Mouse (Mus musculus): Measurements from ENCODE around the gene Tle2. TPM values are rescaled to one million over a fixed set of nuclear protein-coding genes. Genes with fewer than 3 reads are reported as not detected.

Gene Tle2
- 5.9 and 6.8 TPM in 2 replicates for polyA plus RNA-seq (2012; rRNA removed)

GRCm38 (mm10) chr10:81574081-81575056, at the start of gene Tle2:
Tle2 (plus strand) TSS chr10:81574561.

GRCm38 (mm10) chr10:81545161-81545747, 29.1 kb upstream of the Tle2 start, which contains the start of gene Gna11:
Gna11 (minus strand) TSS chr10:81545190.

GRCm38 (mm10) chr10:81559163-81559626, 15.2 kb upstream of the Tle2 start, which contains the start of gene Aes:
Aes (plus strand) TSS chr10:81559488.

GRCm38 (mm10) chr10:81600738-81601203, 26.4 kb downstream of the Tle2 start, which contains the start of gene Tle6:
Tle6 (minus strand) TSS chr10:81601073.

GRCm38 (mm10) chr10:81605974-81606751, 31.8 kb downstream of the Tle2 start, which contains the start of gene BC025920:
BC025920 (plus strand) TSS chr10:81606270.

GRCm38 (mm10) chr10:81626994-81627835, 52.9 kb downstream of the Tle2 start, which contains the start of gene Sirt6:
Sirt6 (minus strand) TSS chr10:81627797.

GRCm38 (mm10) chr10:81628390-81628789, 54.0 kb downstream of the Tle2 start, which contains the start of gene Ankrd24:
Ankrd24 (plus strand) TSS chr10:81628540.

Other genes with a start within 250 kb of the Tle2 start
- 3.1 and 3.4 TPM in 2 replicates for gene Tbxa2r, start 245.8 kb upstream of the Tle2 start, polyA plus RNA-seq (2012; rRNA removed)
- gene Gipc3, start 231.3 kb upstream of the Tle2 start, polyA plus RNA-seq (2012; rRNA removed): 0.02 TPM in 2 replicates
- 24.1 and 27.6 TPM in 2 replicates for gene Hmg20b, start 224.1 kb upstream of the Tle2 start, polyA plus RNA-seq (2012; rRNA removed)
- gene Mfsd12, start 217.1 kb upstream of the Tle2 start, polyA plus RNA-seq (2012; rRNA removed): 8.7 and 8.9 TPM in 2 replicates
- gene 4930404N11Rik, start 208.7 kb upstream of the Tle2 start, polyA plus RNA-seq (2012; rRNA removed): 0.39 and 1.0 TPM in 2 replicates
- 54.1 and 61.6 TPM in 2 replicates for gene Fzr1, start 196.0 kb upstream of the Tle2 start, polyA plus RNA-seq (2012; rRNA removed)
- gene Dohh, start 190.1 kb upstream of the Tle2 start, polyA plus RNA-seq (2012; rRNA removed): 27.6 and 28.9 TPM in 2 replicates
- gene Gm48551, start 190.1 kb upstream of the Tle2 start, polyA plus RNA-seq (2012; rRNA removed): 0.58 and 0.75 TPM in 2 replicates
- gene Gm48552, start 185.6 kb upstream of the Tle2 start, polyA plus RNA-seq (2012; rRNA removed): 0.64 and 0.82 TPM in 2 replicates
- gene Smim24, start 181.5 kb upstream of the Tle2 start, polyA plus RNA-seq (2012; rRNA removed): 2.6 and 3.4 TPM in 2 replicates
- gene Nfic, start 118.9 kb upstream of the Tle2 start, polyA plus RNA-seq (2012; rRNA removed): 1.7 and 1.9 TPM in 2 replicates
- gene Celf5, start 91.9 kb upstream of the Tle2 start, polyA plus RNA-seq (2012; rRNA removed): 0.02 and 0.06 TPM in 2 replicates
- gene Ncln, start 78.2 kb upstream of the Tle2 start, polyA plus RNA-seq (2012; rRNA removed): 65.7 and 83.5 TPM in 2 replicates
- 5.4 and 5.7 TPM in 2 replicates for gene S1pr4, start 74.4 kb upstream of the Tle2 start, polyA plus RNA-seq (2012; rRNA removed)
- gene Gna15, start 50.3 kb upstream of the Tle2 start, polyA plus RNA-seq (2012; rRNA removed): 4.0 and 4.2 TPM in 2 replicates
- gene Gna11, start 29.4 kb upstream of the Tle2 start, polyA plus RNA-seq (2012; rRNA removed): 20.3 and 23.1 TPM in 2 replicates
- 179 and 189 TPM in 2 replicates for gene Aes, start 15.1 kb upstream of the Tle2 start, polyA plus RNA-seq (2012; rRNA removed)
- 4.9 and 5.2 TPM in 2 replicates for gene Tle6, start 26.5 kb downstream of the Tle2 start, polyA plus RNA-seq (2012; rRNA removed)
- 1.5 and 2.0 TPM in 2 replicates for gene BC025920, start 31.7 kb downstream of the Tle2 start, polyA plus RNA-seq (2012; rRNA removed)
- 7.5 and 8.7 TPM in 2 replicates for gene Sirt6, start 53.2 kb downstream of the Tle2 start, polyA plus RNA-seq (2012; rRNA removed)
- gene Ankrd24, start 54.0 kb downstream of the Tle2 start, polyA plus RNA-seq (2012; rRNA removed): 10.1 and 10.8 TPM in 2 replicates
- 0.63 and 0.76 TPM in 2 replicates for gene Gm10778, start 74.5 kb downstream of the Tle2 start, polyA plus RNA-seq (2012; rRNA removed)
- gene Zfp433, start 130.3 kb downstream of the Tle2 start, polyA plus RNA-seq (2012; rRNA removed): 1.3 and 1.5 TPM in 2 replicates
- 0.57 and 0.64 TPM in 2 replicates for gene Gm3055, start 196.6 kb downstream of the Tle2 start, polyA plus RNA-seq (2012; rRNA removed)
- gene Gm4767, start 237.6 kb downstream of the Tle2 start, polyA plus RNA-seq (2012; rRNA removed): 0.12 and 0.18 TPM in 2 replicates

All from liver, embryonic 18 days (tissue).